ENCODE assay signal across 11 mouse cellular contexts in genomic region chr6:116071781-116072180, GRCm38 (mm10).
"Had no signal": no experiment of that assay in that cellular context is flagged by ENCODE, and none has a peak within 500 bp of the region (broad histone marks: within the 10 kb centered on the region; RNA-seq: fewer than 3 reads in every experiment).

No protein-coding gene starts in this region.

- H3K27ac ChIP-seq: limb, embryonic 13.5 days; neural tube, embryonic 12.5 days had no signal

- H3K4me3 ChIP-seq: limb, embryonic 13.5 days; liver, embryonic 13.5 days; midbrain, embryonic 10.5 days; neural tube, embryonic 12.5 days had no signal

- H3K4me2 ChIP-seq: limb, embryonic 13.5 days; neural tube, embryonic 12.5 days had no signal

- DNase-seq: kidney, postnatal 25 days; left cerebral cortex, postnatal 4 days; liver, embryonic 13.5 days; lung, adult 18-20 months; lung, postnatal 4 days; midbrain, embryonic 14.5 days; thymus, postnatal 4 days had no signal

- H3K27me3 ChIP-seq: limb, embryonic 13.5 days; liver, embryonic 13.5 days; neural tube, embryonic 12.5 days had no signal

- H3K36me3 ChIP-seq: limb, embryonic 13.5 days; liver, embryonic 13.5 days; midbrain, embryonic 10.5 days; neural tube, embryonic 12.5 days had no signal

- H3K4me1 ChIP-seq: limb, embryonic 13.5 days had no signal

- H3K9ac ChIP-seq: limb, embryonic 13.5 days; liver, embryonic 13.5 days; neural tube, embryonic 12.5 days had no signal

- H3K9me3 ChIP-seq: limb, embryonic 13.5 days; liver, embryonic 13.5 days; midbrain, embryonic 10.5 days; neural tube, embryonic 12.5 days had no signal

- ATAC-seq: lung, postnatal 0 days had no signal
